Mouse (Mus musculus) neural tube, embryonic 15.5 days (tissue): ENCODE results near the gene Eng. TPM values are rescaled to one million over a fixed set of nuclear protein-coding genes. Genes with fewer than 3 reads are reported as not detected.
A peak's percentile ranks its signal among the peaks of the same experiment; 100 is the strongest.

Experiments
- ATAC-seq: fragments of 200-750 bp; cut with Nextera tagmentation; 2 replicates; pipeline ENCODE4 v1.8.0; 2017; ENCODE audit warnings: mild to moderate bottlenecking, moderate TSS enrichment, moderate library complexity; ENCODE audit not compliant: low FRiP score
- H3K27ac ChIP-seq: fragments of 300-500 bp; sonication (generic); replicated peaks from 2 replicates; pipeline ENCODE4 v1.5.1; 2015; ENCODE audit warnings: mild to moderate bottlenecking, inconsistent platforms
- H3K27me3 ChIP-seq: fragments of 300-500 bp; sonication (generic); replicated peaks from 2 replicates; pipeline ENCODE4 v1.6.1; 2015; ENCODE audit warnings: inconsistent platforms
- H3K36me3 ChIP-seq: fragments of 300-500 bp; sonication (generic); 2 replicates; pipeline ENCODE4 v1.6.1; 2015; ENCODE audit warnings: inconsistent platforms
- H3K4me1 ChIP-seq: fragments of 300-500 bp; sonication (generic); 2 replicates; pipeline ENCODE4 v1.6.1; 2015; ENCODE audit warnings: inconsistent platforms
- H3K4me2 ChIP-seq: fragments of 300-500 bp; sonication (generic); 2 replicates; pipeline ENCODE4 v1.6.1; 2015; ENCODE audit warnings: inconsistent platforms, mild to moderate bottlenecking, moderate library complexity
- H3K4me3 ChIP-seq: fragments of 300-500 bp; sonication (generic); replicated peaks from 2 replicates; pipeline ENCODE4 v1.5.1; 2015; ENCODE audit warnings: mild to moderate bottlenecking, inconsistent platforms
- H3K9ac ChIP-seq: fragments of 300-500 bp; sonication (generic); replicated peaks from 2 replicates; pipeline ENCODE4 v1.6.1; 2015; ENCODE audit warnings: mild to moderate bottlenecking, inconsistent platforms
- H3K9me3 ChIP-seq: fragments of 300-500 bp; sonication (generic); replicated peaks from 2 replicates; pipeline ENCODE4 v1.6.1; 2016; ENCODE audit warnings: inconsistent platforms
- WGBS: fragments of 180-500 bp; shearing (Covaris S2); methylation state at CpG from one replicate; pipeline ENCODE4 v1.1.7; 2015; ENCODE audit warnings: mixed read lengths; 5-methylcytosine and 5-hydroxymethylcytosine counted together
- polyA plus RNA-seq: library from polyadenylated mRNA; unstranded; fragments of >200 nt; fragmentation: Nextera tagmentation; extraction: Ambion mirVana; gene quantifications from 2 replicates; pipeline ENCODE4 v1.2.1, GENCODE M21; 2015

Gene Eng
- polyA plus RNA-seq, 1 experiment from 2014 or later, result 29.6 TPM

DNA sequence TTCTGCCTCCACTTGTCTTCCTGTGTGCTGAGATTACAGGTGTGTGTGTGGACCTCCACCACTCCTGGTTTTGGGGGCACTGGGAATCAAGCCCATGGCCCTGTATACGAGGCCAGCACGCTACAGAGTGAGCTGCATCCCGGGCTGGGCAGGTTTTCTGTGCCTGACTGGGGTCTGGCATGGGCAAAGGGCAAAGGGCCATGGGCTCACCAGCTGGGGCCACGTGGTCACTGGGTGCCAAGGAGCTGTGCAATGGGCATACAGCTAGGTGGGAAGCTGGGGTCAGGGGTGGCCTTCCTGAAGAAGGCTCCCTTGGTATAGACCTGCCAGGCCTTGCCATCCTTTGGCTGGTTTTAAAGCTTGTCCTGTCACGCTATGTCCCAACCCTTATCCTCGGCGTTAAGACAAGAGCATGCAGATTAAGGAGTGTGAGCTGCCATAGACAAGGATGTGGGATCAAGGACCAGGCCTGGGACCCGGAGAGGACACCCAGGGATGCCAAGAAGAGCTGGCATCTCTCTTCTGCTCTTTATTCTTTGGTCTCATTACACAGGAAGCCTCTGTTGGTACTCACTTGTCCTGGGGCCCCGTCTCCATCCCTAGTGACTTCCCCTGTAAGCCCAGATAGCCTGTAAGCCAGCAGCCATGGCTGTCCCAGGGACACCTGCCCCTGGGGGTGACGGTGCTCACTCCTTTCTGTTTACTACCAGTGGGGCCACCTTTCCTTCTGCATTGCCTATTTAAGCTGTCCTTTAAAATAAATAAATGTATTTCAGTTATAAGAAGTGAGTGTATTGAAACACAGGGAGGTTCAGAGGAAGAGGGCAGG, 11.9 kb upstream of the Eng start:
- Histone ChIP-seq H3K4me2 (no peak overlapping the region), H3K4me1 (peaks cover 34% of the 10 kb centered on the region), H3K4me3 (no peak overlapping the region), H3K27me3 (no peaks in the 10 kb centered on the region), H3K9me3 (no peaks in the 10 kb centered on the region), H3K9ac (no peak overlapping the region), H3K36me3 (peaks cover 5% of the 10 kb centered on the region; the same call in 1 of the 2 replicates), H3K27ac (0 out of 2 replicates have a peak overlapping the region, but pooled peaks have one; percentile 5)
- 88% methylated on average over 10 of the region's 10 CpGs for WGBS
- ATAC-seq, result no peak

DNA sequence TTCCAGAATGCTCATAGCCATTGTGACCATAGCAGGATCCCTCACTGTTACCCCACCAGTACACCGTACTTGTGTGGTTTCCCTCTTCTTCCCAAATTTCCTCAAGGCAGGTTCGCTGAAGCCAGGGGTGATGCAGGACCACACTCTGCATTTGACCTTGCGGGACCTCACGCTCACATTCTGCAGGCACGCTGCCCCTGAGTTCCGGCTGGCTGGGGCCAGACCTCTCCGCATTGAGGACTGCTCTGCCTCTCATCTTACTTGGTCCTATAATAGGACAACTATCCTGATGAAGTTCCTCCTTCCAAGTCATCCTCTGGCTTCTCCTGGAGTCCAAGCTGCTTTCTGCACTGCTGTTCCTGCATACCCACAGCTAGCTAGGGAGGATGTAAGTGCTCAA, 9.8 kb upstream of the Eng start:
- no peak for ATAC-seq
- Histone ChIP-seq H3K4me1 (peaks cover 17% of the 10 kb centered on the region), H3K36me3 (peaks cover 5% of the 10 kb centered on the region; the same call in 1 of the 2 replicates), H3K9me3 (no peaks in the 10 kb centered on the region), H3K9ac (no peak overlapping the region), H3K27me3 (no peaks in the 10 kb centered on the region), H3K27ac (no peak overlapping the region), H3K4me3 (no peak overlapping the region), H3K4me2 (no peak overlapping the region)
- WGBS, result 92% methylated on average over 7 of the region's 7 CpGs

DNA sequence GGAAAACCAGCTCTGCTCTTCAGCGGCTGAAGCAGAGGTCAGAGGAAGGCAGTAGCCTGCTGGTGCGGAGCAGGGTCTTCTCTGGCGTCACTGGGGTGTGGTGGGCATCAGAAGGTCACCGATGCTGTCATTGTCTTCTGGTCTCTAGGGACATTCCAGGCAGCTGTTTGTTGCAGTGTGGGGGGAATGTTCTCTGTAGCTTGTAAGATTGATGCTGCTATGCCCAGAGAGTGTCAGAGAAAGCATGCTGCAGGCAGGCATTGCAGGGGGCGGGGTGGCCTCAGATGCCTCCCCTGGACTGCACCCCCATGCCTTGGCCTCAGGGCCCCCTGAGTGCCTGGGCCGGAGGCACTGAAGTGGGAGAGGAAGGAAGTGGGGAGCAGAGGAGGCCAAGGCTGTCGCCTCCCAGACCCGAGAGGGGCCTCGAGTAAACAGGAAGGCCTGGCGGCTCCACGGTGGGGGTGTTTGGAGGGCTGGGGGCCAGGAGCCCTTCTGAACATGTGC, 8.6 kb upstream of the Eng start:
- H3K9ac ChIP-seq, result no peak overlapping the region
- 0 out of 2 replicates have a peak overlapping the region, but pooled peaks have one; percentile 3 for H3K27ac ChIP-seq
- H3K9me3 ChIP-seq, result no peaks in the 10 kb centered on the region
- peaks cover 14% of the 10 kb centered on the region; the same call in 1 of the 2 replicates for H3K4me1 ChIP-seq
- no peak overlapping the region; the same call in 1 of the 2 replicates for H3K4me2 ChIP-seq
- ATAC-seq, result no peak
- WGBS, result 40% methylated on average over 11 of the region's 11 CpGs
- H3K4me3 ChIP-seq, result no peak overlapping the region
- no peaks in the 10 kb centered on the region for H3K27me3 ChIP-seq
- peaks cover 5% of the 10 kb centered on the region; the same call in 1 of the 2 replicates for H3K36me3 ChIP-seq

DNA sequence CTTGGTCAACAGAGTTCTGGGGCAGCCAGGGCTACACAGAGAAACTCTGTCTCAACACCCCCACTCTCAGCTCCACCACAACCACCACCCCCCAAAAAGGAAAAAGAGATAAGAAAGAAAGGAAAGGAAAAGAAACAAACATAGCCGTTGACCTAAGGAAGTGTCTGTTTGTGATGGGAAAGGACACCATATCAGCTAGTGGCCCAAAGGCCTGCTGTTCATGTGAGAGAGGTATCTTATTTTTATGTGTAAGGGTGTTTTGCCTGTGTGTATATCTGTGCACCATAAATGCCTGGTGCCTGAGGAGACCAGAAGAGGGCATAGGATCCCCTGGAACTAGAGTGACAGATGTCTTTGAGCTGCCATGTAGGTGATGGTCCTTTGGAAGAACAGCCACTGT, 6.8 kb upstream of the Eng start:
- H3K4me1 ChIP-seq, result peaks cover 14% of the 10 kb centered on the region; the same call in 1 of the 2 replicates
- no peak overlapping the region for H3K4me3 ChIP-seq
- H3K27me3 ChIP-seq, result no peaks in the 10 kb centered on the region
- no peak overlapping the region for H3K27ac ChIP-seq
- no peak overlapping the region for H3K4me2 ChIP-seq
- no peaks in the 10 kb centered on the region for H3K9me3 ChIP-seq
- H3K9ac ChIP-seq, result no peak overlapping the region
- WGBS, result 89% methylated on average over 1 of the region's 1 CpGs
- H3K36me3 ChIP-seq, result no peaks in the 10 kb centered on the region
- ATAC-seq, result no peak

GRCm38 (mm10) chr2:32640550-32641051, 5.8 kb upstream of the Eng start:
- ATAC-seq, result no peak
- H3K4me3 ChIP-seq, result no peak overlapping the region
- H3K9me3 ChIP-seq, result no peaks in the 10 kb centered on the region
- H3K4me2 ChIP-seq, result no peak overlapping the region
- H3K27me3 ChIP-seq, result no peaks in the 10 kb centered on the region
- no peak overlapping the region for H3K9ac ChIP-seq
- peaks cover 9% of the 10 kb centered on the region; the same call in 1 of the 2 replicates for H3K4me1 ChIP-seq
- WGBS, result 70% methylated on average over 6 of the region's 6 CpGs
- H3K27ac ChIP-seq, result no peak overlapping the region
- H3K36me3 ChIP-seq, result no peaks in the 10 kb centered on the region

DNA sequence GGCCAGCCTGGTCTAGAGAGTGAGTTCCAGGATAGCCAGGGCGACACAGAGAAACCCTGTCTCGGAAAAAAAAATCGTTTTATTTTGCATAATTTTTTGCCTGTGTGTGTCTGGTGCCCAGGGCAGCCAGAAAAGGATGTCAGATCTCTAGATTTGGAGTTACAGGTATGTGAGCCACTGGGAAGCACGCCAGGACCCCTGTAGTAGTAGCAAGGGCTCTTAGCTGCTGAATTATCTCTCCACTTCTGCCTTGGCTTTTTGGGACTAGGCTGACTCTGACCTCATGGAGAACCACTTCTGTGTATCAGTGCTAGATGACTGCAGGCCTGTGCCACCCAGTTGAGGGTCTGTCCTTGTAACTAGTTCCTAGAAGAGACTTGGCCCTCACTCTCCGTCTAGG, 4.6 kb upstream of the Eng start:
- no peak for ATAC-seq
- Histone ChIP-seq H3K4me2 (no peak overlapping the region), H3K9me3 (no peaks in the 10 kb centered on the region), H3K27ac (no peak overlapping the region), H3K4me1 (peaks cover 14% of the 10 kb centered on the region; the same call in 1 of the 2 replicates), H3K4me3 (no peak overlapping the region), H3K36me3 (no peaks in the 10 kb centered on the region), H3K27me3 (no peaks in the 10 kb centered on the region), H3K9ac (no peak overlapping the region)
- 89% methylated on average over 5 of the region's 5 CpGs for WGBS

DNA sequence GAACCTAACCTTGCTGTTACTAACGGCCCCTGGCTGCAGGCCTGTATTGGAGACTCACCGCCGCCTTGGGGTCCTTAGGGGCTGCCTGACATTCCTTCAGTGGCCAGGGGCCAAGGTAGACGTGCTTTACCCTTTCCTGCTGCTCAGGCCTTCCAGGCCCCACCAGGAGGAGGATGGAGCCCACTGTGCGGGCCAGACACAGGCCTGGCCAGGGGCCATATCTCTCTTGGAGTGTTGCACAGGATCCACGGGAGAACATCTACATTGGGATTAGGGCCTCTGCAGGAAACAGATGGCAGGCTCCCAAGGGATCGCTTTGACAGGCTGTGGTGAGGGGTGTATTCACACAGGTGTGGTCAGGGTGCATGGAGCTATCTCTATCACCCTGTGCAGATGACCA, 3.6 kb upstream of the Eng start:
- Histone ChIP-seq H3K4me1 (peaks cover 13% of the 10 kb centered on the region; the same call in 1 of the 2 replicates), H3K27me3 (no peaks in the 10 kb centered on the region), H3K36me3 (no peaks in the 10 kb centered on the region), H3K4me2 (no peak overlapping the region), H3K27ac (no peak overlapping the region), H3K9me3 (no peaks in the 10 kb centered on the region), H3K4me3 (no peak overlapping the region), H3K9ac (no peak overlapping the region)
- 63% methylated on average over 7 of the region's 7 CpGs for WGBS
- ATAC-seq, result no peak

- no peak overlapping the region for H3K4me3 ChIP-seq
- H3K9ac ChIP-seq, result no peak overlapping the region
- H3K27ac ChIP-seq, result no peak overlapping the region
- H3K9me3 ChIP-seq, result no peaks in the 10 kb centered on the region
- 83% methylated on average over 9 of the region's 9 CpGs for WGBS
- H3K4me2 ChIP-seq, result no peak overlapping the region
- no peak for ATAC-seq
- 0 out of 2 replicates have a peak, but pooled peaks cover 9% of the 10 kb centered on the region for H3K4me1 ChIP-seq
- no peaks in the 10 kb centered on the region for H3K27me3 ChIP-seq
- no peaks in the 10 kb centered on the region for H3K36me3 ChIP-seq
Measured at GRCm38 (mm10) chr2:32644083-32644482, 2.3 kb upstream of the Eng start.

- 0 out of 2 replicates have a peak, but pooled peaks cover 9% of the 10 kb centered on the region for H3K4me1 ChIP-seq
Measured at GRCm38 (mm10) chr2:32644799-32645475, 1.5 kb upstream of the Eng start.

GRCm38 (mm10) chr2:32645647-32646046, 748 bp upstream of the Eng start:
- H3K27ac ChIP-seq, result no peak overlapping the region
- no peak for ATAC-seq
- no peak overlapping the region for H3K9ac ChIP-seq
- no peaks in the 10 kb centered on the region for H3K36me3 ChIP-seq
- 64% methylated on average over 3 of the region's 3 CpGs for WGBS
- no peaks in the 10 kb centered on the region for H3K9me3 ChIP-seq
- H3K27me3 ChIP-seq, result no peaks in the 10 kb centered on the region
- no peak overlapping the region for H3K4me3 ChIP-seq
- H3K4me1 ChIP-seq, result 0 out of 2 replicates have a peak, but pooled peaks cover 9% of the 10 kb centered on the region
- no peak overlapping the region for H3K4me2 ChIP-seq

More at GRCm38 (mm10) chr2:32644799-32645475, 1.5 kb upstream of the Eng start:
- no peaks in the 10 kb centered on the region for H3K36me3 ChIP-seq
- no peak for ATAC-seq
- 88% methylated on average over 8 of the region's 8 CpGs for WGBS
- H3K9me3 ChIP-seq, result no peaks in the 10 kb centered on the region
- H3K9ac ChIP-seq, result no peak overlapping the region
- H3K4me2 ChIP-seq, result no peak overlapping the region
- no peak overlapping the region for H3K27ac ChIP-seq
- no peaks in the 10 kb centered on the region for H3K27me3 ChIP-seq
- no peak overlapping the region for H3K4me3 ChIP-seq

- Histone ChIP-seq H3K4me2 (peak overlapping the region; percentile 22), H3K4me3 (peak overlapping the region; percentile 26)
- no peak for ATAC-seq
Measured at GRCm38 (mm10) chr2:32647366-32647765, 971 bp downstream of the Eng start.

More at GRCm38 (mm10) chr2:32647366-32647765, 971 bp downstream of the Eng start:
- no peak overlapping the region for H3K27ac ChIP-seq
- H3K36me3 ChIP-seq, result no peaks in the 10 kb centered on the region
- 91% methylated on average over 7 of the region's 7 CpGs for WGBS
- no peak overlapping the region for H3K9ac ChIP-seq
- no peaks in the 10 kb centered on the region for H3K27me3 ChIP-seq
- H3K4me1 ChIP-seq, result 0 out of 2 replicates have a peak, but pooled peaks cover 9% of the 10 kb centered on the region
- H3K9me3 ChIP-seq, result no peaks in the 10 kb centered on the region
